Mouse (Mus musculus): ENCODE data around the gene Olfr1181.
"Not testable (repeated sequence)": the region's sequence is repeated elsewhere in the genome, so short reads cannot be mapped to it uniquely, and the experiment has no call there.

Olfr1181 gene

DNA sequence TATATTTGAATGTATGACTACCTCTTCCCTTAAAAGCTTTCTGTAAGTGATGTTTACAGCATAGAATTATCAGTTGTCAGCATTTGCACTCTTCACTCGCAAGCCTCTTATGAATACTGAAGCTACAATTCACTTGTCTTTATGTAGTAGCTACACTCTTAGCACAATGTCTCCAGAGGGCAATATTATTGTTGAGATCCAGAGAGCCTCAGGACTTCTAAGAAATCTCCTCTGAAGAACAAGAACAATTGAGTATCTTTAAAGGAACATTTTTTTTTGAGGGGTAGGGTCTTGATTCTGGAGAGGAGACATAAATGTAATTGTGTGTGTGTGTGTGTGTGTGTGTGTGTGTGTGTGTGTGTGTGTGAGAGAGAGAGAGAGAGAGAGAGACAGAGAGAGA is at the start of gene Olfr1181:
TSS of gene Olfr1181 (minus strand) at position 101 of the 400 bp plus-strand sequence.
- no peak for DNase-seq (ENCODE audit: low spot score in 2 of 2)

DNA sequence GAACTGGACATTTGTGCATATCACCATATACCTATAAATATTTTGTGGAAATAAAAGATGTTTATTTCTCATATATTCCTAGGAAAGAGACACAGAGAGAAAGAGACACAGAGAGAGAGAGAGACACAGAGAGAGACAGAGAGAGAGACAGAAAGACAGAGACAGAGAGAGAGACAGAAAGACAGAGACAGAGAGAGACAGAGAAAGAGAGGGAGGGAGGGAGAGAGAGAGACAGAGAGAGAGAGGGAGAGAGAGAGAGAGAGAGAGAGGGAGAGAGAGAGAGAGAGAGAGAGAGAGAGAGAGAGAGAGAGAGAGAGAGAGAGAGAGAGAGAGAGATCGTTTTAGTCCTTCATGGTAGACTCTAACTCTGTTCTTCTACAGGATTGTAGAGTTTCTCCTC is 28.6 kb upstream of the Olfr1181 start, which contains the start of gene Olfr1183:
TSS of gene Olfr1183 (plus strand) at position 301 of the 400 bp plus-strand sequence.
- DNase-seq (ENCODE audit: low spot score in 2 of 2) = not testable (repeated sequence)

DNA sequence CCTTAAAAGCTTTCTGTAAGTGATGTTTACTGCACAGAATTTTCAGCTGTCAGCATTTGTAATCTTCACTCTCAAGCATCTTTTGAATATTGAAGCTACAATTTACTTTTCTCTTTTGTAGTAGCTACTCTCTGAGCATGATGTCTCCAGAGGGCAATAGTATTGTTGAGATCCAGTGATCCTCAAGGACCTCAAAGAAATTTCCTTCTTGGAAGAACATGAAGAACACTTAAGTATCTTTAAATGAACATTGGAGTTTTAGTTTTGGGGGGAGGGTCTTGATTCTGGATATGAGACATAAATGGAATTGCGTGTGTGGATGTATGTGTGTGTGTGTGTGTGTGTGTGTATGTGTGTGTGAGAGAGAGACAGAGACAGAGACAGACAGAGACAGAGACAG is 23.1 kb upstream of the Olfr1181 start, which contains the start of gene Gm13757:
TSS of gene Gm13757 (minus strand) at position 101 of the 400 bp plus-strand sequence.
- DNase-seq (ENCODE audit: low spot score in 2 of 2) = no peak

DNA sequence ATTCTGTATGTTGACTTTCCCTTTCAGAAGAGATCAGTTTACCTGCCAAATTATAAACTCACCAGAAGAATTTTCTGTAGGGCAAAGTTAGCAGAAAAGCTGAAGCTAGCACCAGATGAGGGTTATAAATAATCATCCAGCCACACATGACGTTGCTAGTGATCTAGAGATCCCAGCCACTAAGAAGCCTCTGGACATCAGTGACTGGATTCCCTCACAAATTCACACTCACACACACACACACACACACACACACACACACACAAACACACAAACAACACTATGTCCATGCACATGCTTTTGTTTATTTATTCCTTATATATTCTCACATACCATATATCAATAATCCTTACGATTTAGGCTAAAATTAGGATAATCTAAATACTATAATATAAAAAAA is 6.9 kb downstream of the Olfr1181 start, which contains the start of gene Olfr1180:
TSS of gene Olfr1180 (minus strand) at position 101 of the 400 bp plus-strand sequence.
- no peak for DNase-seq (ENCODE audit: low spot score in 2 of 2)

DNA sequence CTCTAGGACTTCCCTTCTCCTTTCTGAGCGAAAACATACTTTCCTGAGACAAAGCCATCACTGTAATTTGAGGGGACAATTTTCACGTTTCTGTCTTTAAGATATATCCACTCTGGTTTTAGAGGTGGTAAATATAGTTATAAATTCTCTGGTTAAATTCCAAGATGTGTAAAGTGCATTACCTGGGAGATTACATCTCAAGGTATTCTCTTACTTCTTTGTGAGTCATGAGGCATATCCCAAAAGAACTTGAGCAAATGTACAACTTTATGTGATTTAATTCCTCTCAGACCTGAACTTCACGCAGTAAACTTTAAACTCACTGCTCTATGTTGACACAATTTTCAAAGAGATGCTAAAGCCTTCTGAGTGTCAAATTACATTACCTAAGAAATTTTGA is 19.6 kb downstream of the Olfr1181 start, which contains the start of gene Olfr1179:
TSS of gene Olfr1179 (minus strand) at position 101 of the 400 bp plus-strand sequence.
- DNase-seq (ENCODE audit: low spot score in 2 of 2) = no peak

DNA sequence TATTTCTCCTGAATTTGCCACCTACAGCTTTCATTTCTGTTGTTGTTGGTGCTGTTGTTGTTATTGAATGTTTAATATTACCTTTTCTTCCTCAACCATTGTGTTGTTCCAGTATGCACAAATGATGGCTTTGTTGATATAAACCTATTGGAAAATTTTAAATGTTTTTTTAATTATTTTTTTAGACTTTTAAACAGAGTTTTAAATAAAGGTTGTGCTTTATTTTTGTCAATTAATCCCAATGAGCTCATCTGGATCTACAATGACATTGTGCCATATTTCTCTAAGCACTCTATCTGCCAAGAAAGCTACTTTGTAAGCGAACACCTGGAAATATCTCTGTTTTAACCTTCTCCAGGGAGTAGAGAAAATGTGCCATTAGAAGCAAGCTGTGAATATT is 39.2 kb downstream of the Olfr1181 start, which contains the start of gene Olfr1178:
TSS of gene Olfr1178 (plus strand) at position 301 of the 400 bp plus-strand sequence.
- DNase-seq (ENCODE audit: low spot score in 2 of 2) = no peak
